Mouse (Mus musculus): Measurements from ENCODE around the gene Ankrd10.
"Not testable (repeated sequence)": the region's sequence is repeated elsewhere in the genome, so short reads cannot be mapped to it uniquely, and the experiment has no call there.

Ankrd10 gene

DNA sequence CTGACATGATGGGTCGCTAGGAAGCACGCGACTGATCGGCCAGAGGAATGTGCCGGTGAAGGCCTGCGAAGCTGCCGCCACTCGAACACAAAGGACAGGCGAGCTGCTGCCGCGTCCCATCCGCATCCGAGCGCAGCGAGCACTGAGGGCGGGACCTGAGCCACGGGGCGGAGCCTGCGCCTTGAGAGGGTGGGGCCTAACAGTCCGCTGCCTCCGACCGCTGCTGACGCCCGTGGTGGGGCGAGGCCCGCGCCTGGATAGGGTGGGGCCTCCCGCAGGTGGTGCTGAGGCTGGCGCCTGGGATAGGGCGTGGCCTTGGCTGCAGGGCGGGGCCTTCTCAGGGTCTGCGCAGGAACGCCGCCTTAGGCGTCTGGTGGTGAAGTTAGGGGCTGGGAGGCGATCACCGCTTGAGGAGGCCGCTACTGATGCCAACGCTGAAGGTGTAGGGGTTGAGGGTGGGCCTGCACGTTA is at the start of gene Ankrd10:
Gene Ankrd10, minus strand, starts transcription at position 147 of the 471 bp plus-strand sequence.
- DNase-seq (ENCODE audit: low spot score) = peak; percentile 94

GRCm38 (mm10) chr8:11684558-11684957 is 49.0 kb upstream of the Ankrd10 start:
- DNase-seq (ENCODE audit: low spot score) = no peak

- DNase-seq (ENCODE audit: low spot score) = no peak
Observed at GRCm38 (mm10) chr8:11668308-11668707, 32.8 kb upstream of the Ankrd10 start.

DNA sequence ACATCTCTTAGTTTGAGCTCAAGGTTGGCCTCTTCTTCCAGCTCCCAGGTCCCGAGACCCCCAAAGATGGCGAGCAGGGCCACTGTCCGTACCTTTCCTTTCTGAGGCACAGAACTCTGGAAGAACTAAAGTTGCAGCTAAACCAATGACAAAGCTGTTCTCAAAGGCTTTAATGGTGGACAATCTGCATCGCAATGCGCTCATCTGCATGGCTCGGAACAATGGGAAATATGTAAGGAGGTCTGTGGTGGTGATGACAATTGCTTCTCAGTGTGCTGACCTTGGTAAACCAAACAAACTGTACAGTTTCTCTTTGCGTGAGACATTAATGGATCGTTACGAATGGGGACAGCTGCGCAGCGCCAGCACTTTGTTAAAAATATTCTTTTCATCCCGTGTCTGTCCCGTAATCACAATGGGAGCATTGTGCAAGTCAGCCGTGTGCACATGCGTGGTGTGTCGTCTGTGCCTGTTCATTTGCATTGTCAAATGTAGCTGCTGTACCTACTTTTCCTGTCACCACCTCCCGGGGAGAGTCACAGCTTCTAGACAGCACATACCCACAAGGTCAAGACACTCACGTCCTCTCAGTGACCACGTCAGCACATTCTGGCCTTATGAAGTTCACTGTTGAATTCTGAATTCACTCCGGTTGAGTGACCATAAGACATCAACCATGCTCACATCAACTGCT is 30.6 kb upstream of the Ankrd10 start:
- DNase-seq (ENCODE audit: low spot score) = not testable (repeated sequence)

DNA sequence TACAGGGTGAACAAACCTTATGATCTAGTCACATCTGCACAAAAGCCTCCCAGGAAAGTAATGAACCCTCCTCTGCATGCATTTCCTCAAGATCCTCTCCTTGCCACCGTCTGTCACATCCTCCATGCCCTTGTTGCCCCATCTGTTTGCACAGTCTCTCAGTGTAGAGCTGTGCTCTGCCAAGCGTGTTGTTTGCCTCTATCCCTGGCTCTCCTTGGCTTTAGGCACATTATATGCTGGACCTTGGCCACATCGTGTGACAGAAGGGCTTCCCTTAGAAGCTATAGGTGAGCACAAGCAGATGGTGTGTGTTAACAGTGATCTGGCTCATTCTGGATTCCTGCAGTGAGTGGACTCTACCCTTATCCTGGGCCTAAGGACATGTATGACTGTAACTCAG is 26.4 kb upstream of the Ankrd10 start:
- DNase-seq (ENCODE audit: low spot score) = no peak

DNA sequence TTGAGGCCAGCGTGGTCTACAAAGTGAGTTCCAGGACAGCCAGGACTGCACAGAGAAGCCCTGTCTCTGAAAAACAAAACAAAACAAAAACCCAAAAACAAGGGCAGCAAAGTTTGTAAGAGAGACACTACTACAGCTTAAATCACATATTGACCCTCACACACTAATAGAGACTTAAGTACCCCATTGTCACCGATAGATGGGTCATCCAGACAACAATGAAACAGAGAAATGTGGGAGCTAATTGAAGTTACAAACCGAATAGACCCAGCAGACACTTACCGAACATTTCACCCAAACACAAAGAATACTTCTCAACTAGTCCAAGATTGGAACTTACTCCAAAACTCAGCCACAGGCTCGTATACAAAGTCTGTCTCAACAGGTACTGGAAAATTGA is 14.5 kb upstream of the Ankrd10 start:
- DNase-seq (ENCODE audit: low spot score) = no peak

GRCm38 (mm10) chr8:11643123-11643522 is 7.6 kb upstream of the Ankrd10 start:
- no peak for DNase-seq (ENCODE audit: low spot score)

- no peak for DNase-seq (ENCODE audit: low spot score)
Observed at GRCm38 (mm10) chr8:11640606-11641005, 5.0 kb upstream of the Ankrd10 start.

GRCm38 (mm10) chr8:11637531-11637930 is 2.0 kb upstream of the Ankrd10 start:
- no peak for DNase-seq (ENCODE audit: low spot score)

DNA sequence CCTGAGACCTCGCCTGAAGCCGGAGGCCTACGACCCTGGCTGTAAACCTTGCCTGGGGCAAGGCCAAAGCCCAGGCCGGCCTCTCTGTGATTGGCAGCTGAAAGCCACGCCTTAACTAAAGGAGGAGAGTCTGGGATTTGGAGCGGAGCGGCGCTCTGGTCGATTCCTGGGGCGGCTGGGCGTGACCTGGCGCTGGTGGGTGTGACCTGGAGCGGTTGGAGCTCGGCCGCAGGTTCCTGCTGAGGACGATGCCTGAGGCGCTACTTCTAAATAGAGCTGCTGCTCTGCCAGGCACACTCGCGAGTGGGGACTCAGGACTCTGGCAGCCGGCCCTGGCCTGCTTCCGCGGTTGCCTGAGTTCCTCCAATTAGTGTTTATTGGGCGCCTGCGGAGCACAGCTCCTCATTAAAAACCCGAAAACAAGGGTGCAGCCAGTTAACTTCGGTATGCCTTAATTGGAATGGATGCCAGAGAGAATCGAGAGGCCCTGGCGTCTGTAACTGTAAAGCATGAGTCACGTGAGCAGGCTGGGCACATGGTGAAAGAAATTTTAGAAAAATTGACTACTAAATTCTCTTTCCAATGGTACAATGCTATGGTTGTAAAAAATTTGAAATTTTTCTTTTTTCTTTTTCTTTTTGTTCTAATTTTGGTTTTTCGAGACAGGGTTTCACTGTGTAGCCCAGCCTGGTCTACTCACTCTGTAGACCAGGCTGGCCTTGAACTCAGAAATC is 934 bp upstream of the Ankrd10 start:
- DNase-seq (ENCODE audit: low spot score) = peak; percentile 65

DNA sequence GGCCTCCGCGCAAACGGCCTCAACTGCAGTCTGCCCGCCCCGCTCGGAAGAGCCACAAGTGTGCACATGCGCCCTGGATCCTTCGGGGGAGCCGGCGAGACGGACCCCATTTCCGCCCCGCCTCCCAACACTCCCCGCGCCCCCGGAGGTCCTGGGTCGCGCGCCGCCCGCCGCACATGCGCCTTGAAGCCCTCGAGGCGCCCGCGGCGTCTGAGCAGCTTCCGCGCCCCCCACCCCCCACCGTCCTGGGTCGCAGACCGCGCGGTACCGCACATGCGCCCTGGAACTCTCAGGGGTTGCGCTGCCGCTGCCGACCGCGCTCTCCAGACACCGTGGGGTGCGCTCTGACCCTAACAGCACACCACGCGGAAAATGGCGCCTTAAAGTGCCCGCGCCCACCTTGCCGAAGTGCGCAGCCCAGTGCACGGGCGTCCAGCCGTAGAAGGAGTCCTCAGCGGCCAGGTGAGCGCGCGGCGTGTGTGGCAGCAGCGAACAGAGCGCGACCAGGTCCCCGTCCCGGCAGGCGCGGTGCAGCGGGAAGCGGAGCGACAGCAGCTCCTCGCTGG is 462 bp downstream of the Ankrd10 start:
- peak; percentile 64 for DNase-seq (ENCODE audit: low spot score)

DNA sequence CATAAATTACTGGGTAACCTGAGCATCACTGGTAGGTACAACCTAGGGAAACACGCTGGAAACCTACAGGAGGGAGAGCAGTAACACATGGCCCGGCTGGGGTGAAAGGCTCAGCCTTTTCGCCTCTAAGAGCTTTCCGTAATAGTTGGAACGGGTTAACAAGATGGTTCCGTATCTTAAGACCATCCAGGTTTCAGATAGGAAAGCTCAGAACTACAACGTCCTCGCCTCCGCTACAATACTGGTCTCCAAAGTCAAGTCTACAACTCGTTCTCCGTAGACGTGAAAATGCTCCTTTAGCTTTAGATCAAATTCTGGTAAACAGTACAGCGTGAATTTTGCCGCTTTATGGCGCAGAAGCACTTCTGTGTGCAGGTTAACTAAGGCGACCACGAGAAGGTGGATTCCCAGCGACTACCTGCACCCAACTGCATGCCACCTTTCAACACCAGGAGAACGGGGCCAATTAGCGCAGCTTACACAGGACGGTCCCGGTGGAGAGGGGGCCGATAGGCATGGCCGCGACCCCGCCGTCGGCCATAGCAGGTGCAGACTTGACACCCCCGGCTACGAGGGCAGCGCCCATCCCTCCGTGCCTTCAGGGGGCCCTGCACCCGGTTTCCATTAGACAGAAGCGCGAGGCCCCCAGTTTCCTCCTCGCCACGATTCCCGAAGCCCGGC is 1.1 kb downstream of the Ankrd10 start:
- no peak for DNase-seq (ENCODE audit: low spot score)

GRCm38 (mm10) chr8:11633414-11633813 is 2.1 kb downstream of the Ankrd10 start:
- no peak for DNase-seq (ENCODE audit: low spot score)

- peak; percentile 18 for DNase-seq (ENCODE audit: low spot score)
Observed at GRCm38 (mm10) chr8:11632406-11632805, 3.2 kb downstream of the Ankrd10 start.

DNA sequence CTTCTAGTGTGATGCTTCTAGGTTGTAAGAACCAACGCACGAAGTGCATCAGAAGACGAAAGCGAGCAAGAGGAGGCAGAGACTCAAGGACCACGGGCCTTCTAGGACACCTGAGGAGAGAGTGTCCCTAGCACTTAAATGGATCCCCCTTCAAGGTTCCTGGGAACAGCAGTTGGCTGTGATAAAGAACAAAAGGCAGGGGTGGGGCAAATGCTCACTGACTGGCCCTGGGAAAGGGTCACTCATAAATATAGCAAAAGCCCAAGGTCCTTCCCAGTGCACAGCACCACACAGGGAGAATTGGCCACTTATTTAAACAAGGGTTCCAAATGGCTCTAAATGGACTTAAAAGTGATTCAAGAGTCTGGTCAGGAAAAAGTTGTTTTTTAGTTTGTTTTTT is 6.4 kb downstream of the Ankrd10 start:
- no peak for DNase-seq (ENCODE audit: low spot score)

- no peak for DNase-seq (ENCODE audit: low spot score)
Observed at GRCm38 (mm10) chr8:11628506-11629132, 6.9 kb downstream of the Ankrd10 start.

- no peak for DNase-seq (ENCODE audit: low spot score)
Observed at GRCm38 (mm10) chr8:11627717-11628116, 7.8 kb downstream of the Ankrd10 start.

DNA sequence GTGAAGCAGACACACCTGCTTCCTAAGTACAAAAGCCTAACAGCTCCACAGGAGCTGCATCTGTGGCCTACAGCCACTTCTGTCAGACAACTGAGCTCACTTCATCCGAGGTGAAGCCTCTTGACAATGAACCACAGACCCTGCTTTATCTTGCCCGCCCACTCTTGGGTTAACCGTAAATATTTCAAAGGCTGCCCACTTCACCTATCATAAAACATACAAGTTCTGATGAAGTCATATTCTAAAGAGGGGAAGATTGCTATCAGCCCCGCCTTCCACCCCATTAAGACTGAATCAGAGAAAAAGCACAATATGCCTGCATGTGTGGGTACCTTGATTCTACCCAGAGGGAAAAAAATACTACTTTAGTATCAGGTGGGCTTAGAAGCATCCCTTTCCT is 10.5 kb downstream of the Ankrd10 start:
- DNase-seq (ENCODE audit: low spot score) = no peak

GRCm38 (mm10) chr8:11619091-11619490 is 16.5 kb downstream of the Ankrd10 start:
- no peak for DNase-seq (ENCODE audit: low spot score)

DNA sequence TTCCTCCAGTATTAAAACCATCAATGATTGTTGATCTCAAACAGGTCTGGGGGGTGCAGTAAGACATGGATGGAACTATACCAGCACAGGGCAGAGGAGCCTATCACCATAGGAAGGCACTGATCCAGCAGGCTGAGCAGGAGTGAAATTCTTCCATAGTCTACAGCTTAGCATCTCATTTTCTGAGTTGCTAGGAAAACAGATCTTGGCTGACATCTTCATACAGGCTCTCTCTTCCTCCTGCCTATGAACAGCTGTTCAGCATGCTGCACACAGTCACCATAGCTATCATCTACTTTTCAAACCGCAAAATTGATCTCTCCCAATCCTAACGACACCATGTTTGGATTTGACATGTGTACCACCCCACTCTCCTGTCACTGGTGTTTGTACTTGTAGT is 17.5 kb downstream of the Ankrd10 start:
- DNase-seq (ENCODE audit: low spot score) = no peak

DNA sequence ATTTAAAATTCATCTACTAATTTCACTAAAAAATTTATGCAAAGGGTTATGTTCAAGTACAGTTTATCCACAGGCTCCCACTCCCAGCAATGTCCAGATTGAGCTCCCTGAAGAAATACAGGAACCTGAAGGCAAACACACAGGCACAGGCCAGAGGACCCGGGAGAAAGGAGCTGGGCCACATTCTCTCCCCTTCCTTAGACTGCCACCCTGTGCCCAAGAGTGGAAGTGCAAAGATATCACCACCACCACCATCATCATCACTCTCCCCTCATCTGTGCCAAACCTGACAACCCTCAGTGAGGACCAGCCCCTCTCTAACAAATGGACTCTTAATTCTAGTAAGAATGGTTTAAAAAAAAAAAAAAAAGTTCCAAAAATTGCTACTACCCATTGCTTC is 19.3 kb downstream of the Ankrd10 start:
- DNase-seq (ENCODE audit: low spot score) = peak; percentile 16
